ENCODE assay signal across 11 mouse cellular contexts in genomic region chr7:131909611-131910010, GRCm38 (mm10). TPM values are rescaled to one million over a fixed set of nuclear protein-coding genes. Genes with fewer than 3 reads are reported as not detected.
A peak's percentile ranks its signal among the peaks of the same experiment; 100 is the strongest.
DNase-seq lines count a peak whose midpoint lies in the region.
"Had no signal": no experiment of that assay in that cellular context is flagged by ENCODE, and none has a peak within 500 bp of the region (broad histone marks: within the 10 kb centered on the region; RNA-seq: fewer than 3 reads in every experiment).

No protein-coding gene starts in this region.

- DNase-seq in cerebellum, postnatal 36 days, result peak; percentile 6 to 16
- no peak for DNase-seq in cerebellum, adult 8-10 months
- DNase-seq in layer of hippocampus, adult 8-10 months (ENCODE audit: low spot score in 2 of 2), result peak; percentile 18 to 30
- DNase-seq in layer of hippocampus, adult 9-10 months (ENCODE audit: low spot score), result no peak
- peak; percentile 30 for DNase-seq in brain, embryonic 18.5 days (ENCODE audit: low read depth, low spot score)
- peak; percentile 45 for DNase-seq in right cerebral cortex, adult 18-20 months
- DNase-seq in embryo, embryonic 9.5 days (ENCODE audit: extremely low spot score), result no peak
- DNase-seq in heart, adult 9 months (ENCODE audit: low spot score in 2 of 2), result no peak
- DNase-seq: gastrocnemius, postnatal 10 days; heart, postnatal 36 days; liver, embryonic 13.5 days had no signal

RNA-seq across cellular contexts. Expression of gene Gpr26, which starts 56.6 kb away (rescaled TPM):
- 10 to 100 TPM; 55.4 to 68.6 (median 60.9) TPM for total RNA-seq in layer of hippocampus, adult 8-10 months (2022)
- total RNA-seq: heart, postnatal 36 days had no signal

Comparison
In these comparisons a context has a peak if more than half of its experiments do, and no peak if none do; other contexts are left out.
1. DNase-seq: peak in cerebellum, postnatal 36 days (2 of 2), layer of hippocampus, adult 8-10 months (2 of 2), brain, embryonic 18.5 days (single experiment) and right cerebral cortex, adult 18-20 months (single experiment); none in cerebellum, adult 8-10 months (single experiment), layer of hippocampus, adult 9-10 months (single experiment), embryo, embryonic 9.5 days (single experiment) and heart, adult 9 months (0 of 2).